Mouse (Mus musculus) liver, adult (tissue): ENCODE measurements around the gene Kcnip4.

Experiments
- GATA4 ChIP-seq: IDR thresholded peaks from 2 replicates; pipeline ENCODE4 v1.6.1; 2014; ENCODE audit warnings: mild to moderate bottlenecking, low read length; ENCODE audit not compliant: insufficient replicate concordance

The Kcnip4 gene

GRCm38 (mm10) chr5:49524394-49525241 lies at the start of gene Kcnip4:
Kcnip4 (minus strand) TSS chr5:49524907.
- no peak for TF ChIP-seq GATA4

GRCm38 (mm10) chr5:49571876-49572275 lies 47.2 kb upstream of the Kcnip4 start:
- TF ChIP-seq GATA4 = no peak

DNA sequence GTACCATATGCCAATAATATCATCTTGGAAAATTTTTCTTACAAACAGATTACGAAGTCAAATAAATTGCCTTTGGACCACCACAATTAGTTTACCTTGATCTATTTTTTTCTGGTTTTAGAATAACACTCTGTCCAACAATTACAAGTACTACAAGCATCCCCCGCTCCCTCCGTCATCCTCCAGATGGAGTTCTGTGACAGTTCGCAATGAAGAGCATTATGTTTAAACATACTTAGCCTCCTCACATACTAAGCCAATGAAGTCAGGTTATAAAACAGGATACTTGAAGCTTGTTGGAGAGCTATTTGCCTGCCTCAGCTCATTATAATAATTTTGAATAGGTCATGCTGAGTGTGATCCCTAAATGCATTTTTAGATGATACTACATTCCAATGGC lies 39.0 kb upstream of the Kcnip4 start:
- no peak for TF ChIP-seq GATA4

DNA sequence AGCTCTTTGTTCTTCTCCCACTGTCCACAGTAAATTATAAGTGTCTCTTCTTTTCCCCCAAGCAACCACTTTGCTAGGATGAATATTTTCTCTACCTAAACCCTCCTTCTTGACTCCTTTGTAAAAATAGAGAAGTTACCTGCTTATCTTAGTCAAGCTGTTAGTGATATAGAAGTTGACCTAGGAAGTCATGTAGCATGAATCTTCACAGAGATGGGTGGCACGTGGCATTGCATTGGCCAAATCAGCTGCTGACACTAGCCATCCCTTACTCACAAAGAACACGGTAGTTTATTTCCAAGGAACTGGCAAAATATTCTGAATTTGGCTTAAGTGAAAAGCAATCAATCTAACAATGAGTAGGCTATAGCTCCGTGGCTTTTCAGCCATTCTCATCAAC lies 32.7 kb upstream of the Kcnip4 start:
- no peak for TF ChIP-seq GATA4

DNA sequence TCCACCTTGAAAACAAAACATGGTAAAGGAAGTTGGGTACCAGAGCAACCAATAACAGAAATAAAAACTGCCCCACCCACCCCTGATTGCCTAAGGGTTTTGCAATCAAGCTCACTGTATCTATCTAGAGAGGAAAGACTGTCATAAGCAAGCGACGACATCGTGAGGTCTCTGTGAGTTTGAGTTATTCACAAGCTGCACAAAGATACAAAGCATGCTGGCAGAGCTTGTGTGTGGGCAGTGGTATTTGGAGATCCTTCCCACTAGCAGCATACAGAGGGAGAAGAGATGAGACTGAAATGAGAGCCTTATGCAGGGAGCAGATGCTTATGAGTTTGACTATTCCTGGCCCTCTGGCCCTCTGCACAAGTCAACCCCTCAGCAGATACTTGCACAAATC lies 23.2 kb upstream of the Kcnip4 start:
- TF ChIP-seq GATA4 = no peak

- no peak for TF ChIP-seq GATA4
These were observed 4.7 kb upstream of the Kcnip4 start for GRCm38 (mm10) chr5:49529362-49529761.

DNA sequence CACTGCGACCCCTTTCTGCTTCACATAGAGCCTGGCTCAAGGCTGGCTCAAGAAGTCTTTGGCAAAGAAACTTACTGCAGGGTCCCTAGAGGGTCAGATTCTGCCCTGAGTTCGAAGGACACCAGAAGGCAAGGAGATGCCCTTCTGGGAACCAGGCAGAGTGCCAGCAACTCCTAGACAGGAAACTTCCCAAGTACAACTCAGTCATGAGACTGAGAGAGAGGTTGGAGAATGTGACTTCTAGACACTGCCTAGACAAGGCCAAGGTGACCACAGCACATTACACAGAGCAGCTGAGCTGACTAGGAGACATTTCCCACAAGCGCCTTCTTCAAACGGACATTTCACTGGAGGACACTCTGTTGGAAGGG lies 520 bp upstream of the Kcnip4 start:
- TF ChIP-seq GATA4 = no peak

- no peak for TF ChIP-seq GATA4
These were observed 712 bp downstream of the Kcnip4 start for GRCm38 (mm10) chr5:49523997-49524393.

DNA sequence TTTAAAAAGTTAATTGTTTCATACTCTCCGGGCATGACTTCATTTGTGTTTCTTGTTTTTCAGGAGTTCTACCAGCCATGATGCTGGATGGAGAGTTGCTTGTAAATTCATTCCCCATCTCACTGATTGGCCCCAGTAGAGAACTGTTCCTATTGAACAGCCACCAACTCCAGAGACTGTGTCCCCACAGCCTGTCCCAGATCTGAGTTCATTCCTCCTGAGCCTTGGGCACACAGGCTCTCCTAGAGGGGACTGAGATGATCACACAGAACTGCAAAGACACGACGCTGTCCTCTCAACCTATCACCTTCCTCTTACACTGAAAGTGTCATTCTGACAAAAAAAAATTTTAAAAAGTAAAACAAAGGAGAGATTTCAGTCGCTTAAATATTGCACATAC lies 1.7 kb downstream of the Kcnip4 start:
- TF ChIP-seq GATA4 = no peak

DNA sequence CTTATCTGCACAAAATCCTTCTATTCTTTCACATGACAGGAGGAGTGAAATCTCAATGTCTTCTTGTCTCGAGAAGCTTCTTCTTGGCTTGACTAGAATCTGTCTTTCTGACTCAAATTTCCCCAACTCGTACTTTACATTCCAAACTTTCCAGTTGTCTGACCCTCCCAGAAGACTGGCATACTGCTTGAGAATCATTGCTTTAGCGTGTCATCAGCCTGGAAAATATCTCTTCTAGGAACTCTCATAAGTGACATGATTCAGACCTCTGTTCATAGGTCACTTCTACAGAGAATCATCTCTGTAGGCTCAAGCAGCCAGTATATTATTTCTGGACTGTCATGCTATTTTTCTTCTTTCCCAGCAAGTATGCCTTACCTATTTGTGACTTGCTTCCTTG lies 26.0 kb downstream of the Kcnip4 start:
- no peak for TF ChIP-seq GATA4

DNA sequence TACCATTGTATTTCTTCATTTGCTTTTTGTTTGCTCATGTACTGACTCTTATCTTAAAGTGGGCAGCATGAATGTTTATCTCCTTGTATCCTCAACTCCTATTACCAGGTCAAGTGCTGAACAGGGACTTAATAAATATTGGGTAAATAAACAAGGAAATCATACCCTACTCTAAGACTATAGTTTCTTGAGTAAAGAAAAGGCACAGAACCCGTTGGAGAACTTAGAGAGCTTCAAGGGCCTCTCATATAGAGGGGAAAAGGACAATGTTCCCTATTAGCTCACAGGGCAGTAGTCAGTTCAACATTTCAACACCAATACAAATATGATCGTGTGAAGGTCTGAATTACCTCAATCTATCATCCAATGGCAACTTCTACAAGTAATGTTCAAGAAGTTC lies 37.4 kb downstream of the Kcnip4 start:
- TF ChIP-seq GATA4 = no peak

DNA sequence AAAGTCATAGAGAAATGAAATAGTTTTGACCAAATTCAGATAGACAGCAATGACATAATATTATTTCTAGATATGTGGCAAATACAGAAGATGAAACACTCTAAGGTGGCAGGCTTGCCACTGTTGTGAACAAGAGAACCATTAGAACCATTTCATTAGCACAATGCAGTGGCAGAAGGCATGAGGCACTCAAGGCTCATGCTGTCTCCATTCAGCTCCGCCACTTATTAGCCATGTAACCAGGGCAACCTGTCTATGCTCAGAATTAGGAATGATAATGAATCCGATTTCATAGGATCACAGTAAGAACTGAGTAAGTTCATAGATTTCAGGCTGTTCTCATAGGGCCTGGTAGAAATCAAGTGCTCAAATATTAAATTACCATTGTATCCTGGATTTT lies 54.0 kb downstream of the Kcnip4 start:
- no peak for TF ChIP-seq GATA4

DNA sequence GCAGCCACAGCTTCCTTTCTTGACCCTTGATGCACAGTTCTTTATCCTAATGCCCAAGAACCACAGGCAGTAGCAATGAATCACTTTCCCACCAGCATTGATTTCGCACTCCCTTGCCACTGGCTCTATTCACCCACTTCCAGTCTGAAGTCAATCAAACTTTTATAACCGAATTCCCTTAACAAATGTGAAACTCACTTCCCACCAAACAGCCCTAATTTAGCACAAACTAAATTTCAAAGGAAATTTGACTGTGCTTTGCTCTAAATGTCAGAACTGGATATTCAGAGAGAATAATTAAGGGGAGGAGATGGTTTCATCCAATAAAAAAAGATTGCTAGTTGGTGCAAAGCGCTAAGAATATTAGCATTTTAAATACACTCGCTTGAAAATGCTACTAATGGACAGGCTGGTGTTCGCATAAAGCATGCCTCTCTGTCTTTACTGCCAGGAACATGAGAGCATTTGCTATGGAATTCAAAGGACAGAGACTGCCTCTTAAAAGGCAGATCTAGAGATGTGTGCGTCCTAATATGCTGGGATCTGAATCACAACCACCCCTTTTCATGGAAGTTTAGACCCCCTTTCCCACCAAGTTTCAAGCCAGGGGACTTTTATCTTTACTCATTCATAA lies 63.9 kb downstream of the Kcnip4 start:
- no peak for TF ChIP-seq GATA4

DNA sequence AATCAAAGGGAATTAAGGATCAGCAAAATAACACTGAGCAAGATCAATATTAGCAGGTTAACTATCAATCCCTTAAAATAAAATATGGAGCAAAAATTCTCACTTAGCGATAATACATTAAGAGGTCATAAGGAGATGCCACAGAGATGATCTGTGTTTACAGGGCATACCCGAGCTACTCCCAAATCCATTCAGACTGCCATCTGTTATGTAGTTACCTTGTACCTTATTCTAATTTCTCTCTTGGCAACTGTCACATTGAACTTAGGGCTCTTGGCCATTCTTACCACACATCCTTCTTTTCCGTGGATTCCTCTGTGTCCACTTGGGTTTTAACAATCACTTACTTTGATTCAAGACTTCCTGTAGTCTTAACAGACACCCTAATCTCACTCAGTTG lies 71.6 kb downstream of the Kcnip4 start:
- TF ChIP-seq GATA4 = no peak

DNA sequence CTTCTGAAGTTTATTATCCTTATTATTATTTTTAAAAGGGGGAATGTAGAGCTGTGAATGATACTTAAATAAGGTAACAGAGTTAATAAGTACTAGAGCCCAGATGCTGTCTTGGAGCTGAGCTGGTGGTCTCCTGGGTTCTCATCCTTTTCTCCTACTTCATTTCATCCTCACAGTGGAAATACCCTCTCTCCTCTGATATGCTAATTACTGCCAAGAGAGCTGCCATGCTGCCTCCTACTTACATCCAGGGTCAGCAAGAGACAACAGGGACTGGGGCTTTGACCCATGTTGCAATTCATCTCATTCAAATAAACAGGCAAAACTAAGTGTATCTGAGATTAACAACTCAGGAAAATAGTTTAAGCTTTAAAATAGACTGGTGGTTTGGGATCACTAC lies 73.4 kb downstream of the Kcnip4 start:
- TF ChIP-seq GATA4 = no peak

- TF ChIP-seq GATA4 = no peak
These were observed 73.8 kb downstream of the Kcnip4 start for GRCm38 (mm10) chr5:49450876-49451275.

- TF ChIP-seq GATA4 = no peak
These were observed 87.5 kb downstream of the Kcnip4 start for GRCm38 (mm10) chr5:49437236-49437635.
